Mouse (Mus musculus): ENCODE measurements around the gene Nap1l4.

DNA sequence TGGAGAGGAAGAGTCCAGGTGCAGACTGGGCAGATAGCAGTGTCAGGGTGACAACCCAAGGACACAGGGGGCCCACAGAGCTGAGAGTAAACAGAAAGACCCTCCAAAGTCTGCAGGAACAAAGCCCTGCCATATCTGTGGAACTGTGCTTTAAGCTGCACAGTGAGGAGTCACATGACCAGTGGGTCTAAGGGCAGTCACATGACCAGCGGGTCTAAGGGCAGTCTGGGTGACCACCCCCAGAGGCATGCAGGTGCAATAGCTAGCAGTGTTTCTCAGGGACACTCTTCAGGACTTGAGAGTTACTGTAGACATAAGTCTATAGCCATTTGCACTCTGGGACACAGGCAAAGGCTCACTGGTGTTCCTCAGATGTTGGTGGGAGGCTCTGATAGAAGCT is 39.3 kb downstream of the Nap1l4 start:
- no peak for TF ChIP-seq TAL1 (IDR thresholded peaks at IDR 0.05; ENCODE audit: low read length)
- TF ChIP-seq GATA1 (IDR thresholded peaks at IDR 0.05; ENCODE audit: low read length), result no peak
